In genomic region chr7:64723313-64723712, GRCm38 (mm10) we compare ENCODE assay signal across 20 mouse cellular contexts.
"Had no signal": no experiment of that assay in that cellular context is flagged by ENCODE, and none has a peak within 500 bp of the region (broad histone marks: within the 10 kb centered on the region; RNA-seq: fewer than 3 reads in every experiment).

No protein-coding gene starts in this region.

- DNase-seq: kidney, adult 18-20 months; kidney, adult 9 months; kidney, postnatal 14 days; kidney, postnatal 4 days; layer of hippocampus, adult 9-11 months; liver; lung, adult 18-20 months; lung, postnatal 10 days; lung, postnatal 36 days; midbrain, embryonic 14.5 days; right cerebral cortex, postnatal 25 days; spleen, adult 18-20 months; thymus, adult 18-20 months; thymus, postnatal 36 days had no signal

- H3K4me2 ChIP-seq: limb, embryonic 13.5 days; liver, embryonic 12.5 days; liver, embryonic 15.5 days; lung, embryonic 15.5 days; midbrain, embryonic 11.5 days had no signal

- ATAC-seq: liver, embryonic 12.5 days had no signal

- H3K27me3 ChIP-seq: limb, embryonic 13.5 days; liver, embryonic 12.5 days; liver, embryonic 15.5 days; lung, embryonic 15.5 days had no signal

- H3K27ac ChIP-seq: limb, embryonic 10.5 days; limb, embryonic 13.5 days; liver, embryonic 12.5 days; liver, embryonic 15.5 days; lung, embryonic 15.5 days had no signal

- H3K9me3 ChIP-seq: limb, embryonic 10.5 days; limb, embryonic 13.5 days; liver, embryonic 12.5 days; liver, embryonic 15.5 days; lung, embryonic 15.5 days had no signal

- H3K4me1 ChIP-seq: limb, embryonic 10.5 days; limb, embryonic 13.5 days; liver, embryonic 12.5 days; liver, embryonic 15.5 days; lung, embryonic 15.5 days had no signal

- H3K4me3 ChIP-seq: limb, embryonic 10.5 days; limb, embryonic 13.5 days; liver, embryonic 12.5 days; liver, embryonic 15.5 days; lung, embryonic 15.5 days had no signal

- H3K36me3 ChIP-seq: limb, embryonic 10.5 days; limb, embryonic 13.5 days; liver, embryonic 12.5 days; liver, embryonic 15.5 days; lung, embryonic 15.5 days had no signal

- H3K9ac ChIP-seq: limb, embryonic 13.5 days; liver, embryonic 12.5 days; liver, embryonic 15.5 days; lung, embryonic 15.5 days had no signal
